Mouse (Mus musculus) embryonic fibroblast, embryonic 13.5 days (primary cell): ENCODE data around the gene Smim24.

Experiments
- CTCF ChIP-seq: IDR thresholded peaks from 2 replicates; pipeline ENCODE4 v1.5.1; 2011; ENCODE audit warnings: mild to moderate bottlenecking, control low read depth, low read length, moderate library complexity, borderline replicate concordance; ENCODE audit not compliant: insufficient read depth
- POLR2A ChIP-seq: IDR thresholded peaks from 2 replicates; pipeline ENCODE4 v1.6.1; 2011; ENCODE audit warnings: low read depth, mild to moderate bottlenecking, control low read depth, low read length, moderate library complexity

- TF ChIP-seq POLR2A (no peak), CTCF (no peak)
Measured at GRCm38 (mm10) chr10:81426081-81426671, 33.3 kb downstream of the Smim24 start.
